Mouse (Mus musculus) hindbrain, embryonic 12.5 days (tissue): ENCODE results near the gene Chrm4. TPM values are rescaled to one million over a fixed set of nuclear protein-coding genes. Genes with fewer than 3 reads are reported as not detected.

Source experiments
- ATAC-seq: fragments of 200-750 bp; cut with Nextera tagmentation; 2 replicates; pipeline ENCODE4 v1.8.0; 2017; ENCODE audit warnings: moderate TSS enrichment; ENCODE audit not compliant: low FRiP score
- H3K27ac ChIP-seq: fragments of 300-500 bp; sonication (generic); 2 replicates; pipeline ENCODE4 v1.5.1; 2016; ENCODE audit warnings: mild to moderate bottlenecking
- H3K27me3 ChIP-seq: fragments of 300-500 bp; sonication (generic); 2 replicates; pipeline ENCODE4 v1.6.1; 2016; ENCODE audit warnings: mild to moderate bottlenecking
- H3K36me3 ChIP-seq: fragments of 300-500 bp; sonication (generic); 2 replicates; pipeline ENCODE4 v1.6.1; 2016; ENCODE audit warnings: mild to moderate bottlenecking
- H3K4me1 ChIP-seq: fragments of 300-500 bp; sonication (generic); 2 replicates; pipeline ENCODE4 v1.6.1; 2016
- H3K4me2 ChIP-seq: fragments of 300-500 bp; sonication (generic); replicated peaks from 2 replicates; pipeline ENCODE4 v1.6.1; 2016; ENCODE audit warnings: mild to moderate bottlenecking
- H3K4me3 ChIP-seq: fragments of 300-500 bp; sonication (generic); 2 replicates; pipeline ENCODE4 v1.5.1; 2016; ENCODE audit warnings: mild to moderate bottlenecking
- H3K9ac ChIP-seq: fragments of 300-500 bp; sonication (generic); 2 replicates; pipeline ENCODE4 v1.6.1; 2016; ENCODE audit warnings: mild to moderate bottlenecking, moderate library complexity
- H3K9me3 ChIP-seq: fragments of 300-500 bp; sonication (generic); replicated peaks from 2 replicates; pipeline ENCODE4 v1.6.1; 2016; ENCODE audit warnings: mild to moderate bottlenecking
- WGBS: fragments of 180-500 bp; shearing (Covaris S2); methylation state at CpG from one replicate; pipeline ENCODE4 v1.1.7; 2016; 5-methylcytosine and 5-hydroxymethylcytosine counted together
- polyA plus RNA-seq: library from polyadenylated mRNA; unstranded; fragments of >200 nt; fragmentation: Nextera tagmentation; extraction: Ambion mirVana; gene quantifications from 2 replicates; pipeline ENCODE4 v1.2.1, GENCODE M21; 2016

Gene Chrm4
- polyA plus RNA-seq, 1 experiment from 2014 or later: 0.77 TPM

DNA sequence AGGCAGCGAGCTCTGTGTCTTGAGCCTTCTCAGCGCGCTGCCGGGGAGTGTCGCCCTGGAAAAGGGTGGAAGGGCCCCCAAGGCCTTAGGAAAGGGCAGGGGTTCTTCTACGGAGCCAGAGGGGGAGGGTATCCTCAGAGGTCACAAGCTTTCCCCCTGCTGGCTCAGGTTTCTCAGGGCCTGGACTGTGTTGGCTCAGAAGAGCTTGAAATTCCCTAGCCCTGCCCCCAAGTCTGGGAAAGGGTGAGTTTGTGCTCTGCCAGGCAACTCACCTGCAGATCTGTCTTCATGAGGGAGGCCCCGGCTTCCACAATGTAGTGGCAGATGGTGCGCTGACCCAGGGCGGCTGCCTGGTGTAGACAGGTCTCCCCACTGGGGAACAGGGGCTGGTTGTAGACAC is 6.4 kb downstream of the Chrm4 start:
- H3K4me1 ChIP-seq: peaks cover 49% of the 10 kb centered on the region
- H3K9me3 ChIP-seq: no peaks in the 10 kb centered on the region
- H3K4me2 ChIP-seq: no peak overlapping the region
- no peak for ATAC-seq
- H3K4me3 ChIP-seq: no peak overlapping the region
- peak overlapping the region; percentile 95 for H3K27ac ChIP-seq
- 29% methylated on average over 9 of the region's 9 CpGs for WGBS
- H3K9ac ChIP-seq: peak overlapping the region; percentile 20; the same call in 1 of the 2 replicates
- H3K36me3 ChIP-seq: peaks cover 30% of the 10 kb centered on the region
- no peaks in the 10 kb centered on the region; the same call in 1 of the 2 replicates for H3K27me3 ChIP-seq

DNA sequence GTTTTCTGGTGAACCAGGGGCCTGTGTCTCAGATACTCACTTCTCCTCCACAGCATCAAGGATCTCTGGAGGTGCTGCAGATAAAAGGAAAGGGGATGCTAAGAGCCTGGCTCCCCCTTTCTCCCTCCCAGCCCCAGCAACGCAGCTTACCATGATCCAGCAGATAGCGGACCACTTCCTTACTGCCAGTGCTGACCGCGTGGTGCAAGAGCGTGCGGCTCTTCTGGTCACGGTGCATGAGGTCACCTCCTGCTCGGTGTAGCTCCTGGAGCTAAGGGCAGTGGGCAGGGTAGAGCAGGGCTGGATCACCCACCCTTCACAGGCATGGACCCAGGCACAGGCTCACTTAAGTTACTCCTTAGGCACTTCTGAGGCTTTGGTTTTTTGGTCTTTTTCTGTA is 7.0 kb downstream of the Chrm4 start:
- no peak overlapping the region for H3K27ac ChIP-seq
- H3K4me1 ChIP-seq: peaks cover 47% of the 10 kb centered on the region
- H3K36me3 ChIP-seq: peaks cover 33% of the 10 kb centered on the region
- H3K27me3 ChIP-seq: no peaks in the 10 kb centered on the region
- ATAC-seq: no peak
- no peak overlapping the region for H3K4me3 ChIP-seq
- H3K4me2 ChIP-seq: no peak overlapping the region
- no peaks in the 10 kb centered on the region for H3K9me3 ChIP-seq
- H3K9ac ChIP-seq: no peak overlapping the region
- 54% methylated on average over 8 of the region's 8 CpGs for WGBS

DNA sequence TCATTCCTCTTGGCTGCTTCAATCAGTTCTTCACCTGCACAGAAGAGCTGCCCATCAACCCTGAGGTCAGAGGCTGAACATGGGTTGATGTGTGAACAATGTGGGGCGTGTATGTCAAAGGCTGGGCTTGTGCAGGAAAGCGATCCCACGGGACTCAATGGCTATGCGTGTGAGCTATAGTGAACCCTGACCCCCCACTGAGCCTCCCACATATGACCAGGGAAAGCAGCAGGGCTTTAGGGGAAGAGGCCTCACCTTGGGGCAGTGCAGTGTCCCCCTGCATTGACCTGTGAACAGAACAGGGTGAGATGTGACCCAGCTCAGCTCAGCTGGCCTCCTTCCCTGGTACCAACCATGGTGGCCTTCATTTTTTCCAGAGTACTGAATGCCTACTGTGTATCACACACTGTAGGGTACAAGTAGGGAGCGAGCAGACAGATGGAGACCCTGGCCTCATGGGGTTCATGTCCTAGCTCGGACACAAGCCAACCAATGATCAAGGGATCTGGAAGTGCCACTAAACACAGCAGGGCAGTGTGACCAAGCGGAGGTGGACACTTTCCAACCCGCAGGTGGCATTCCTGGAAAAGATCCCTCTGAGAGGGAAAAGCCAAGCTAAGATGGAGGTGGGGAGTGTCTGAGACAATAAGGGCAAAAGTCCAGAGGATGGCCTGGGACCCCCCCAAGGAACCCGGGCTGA is 7.9 kb downstream of the Chrm4 start:
- Histone ChIP-seq H3K9ac (no peak overlapping the region), H3K4me2 (no peak overlapping the region), H3K27me3 (no peaks in the 10 kb centered on the region), H3K27ac (no peak overlapping the region), H3K4me1 (peaks cover 40% of the 10 kb centered on the region), H3K4me3 (no peak overlapping the region), H3K9me3 (no peaks in the 10 kb centered on the region), H3K36me3 (peaks cover 39% of the 10 kb centered on the region)
- WGBS: 89% methylated on average over 9 of the region's 9 CpGs
- ATAC-seq: no peak

DNA sequence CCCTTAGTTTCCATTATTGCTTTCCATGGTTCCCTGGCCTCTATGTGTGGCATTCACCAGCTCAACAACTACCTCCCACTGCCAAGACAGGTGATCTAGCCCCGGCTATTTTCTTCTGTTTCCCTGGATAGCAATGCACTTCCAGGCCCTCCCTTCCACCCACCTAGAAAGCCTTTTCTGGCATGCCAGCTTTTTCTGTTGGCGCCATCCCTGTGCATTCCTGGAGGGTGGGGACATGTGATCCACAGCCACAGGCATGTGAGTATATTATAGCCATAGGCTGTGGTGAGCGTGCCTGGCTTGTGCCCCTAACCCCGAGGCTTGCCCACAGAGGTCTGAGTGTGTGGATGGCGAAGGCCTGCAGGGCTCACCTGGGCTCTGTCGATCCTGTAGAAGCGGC is 9.1 kb downstream of the Chrm4 start:
- H3K27ac ChIP-seq: no peak overlapping the region
- no peak overlapping the region for H3K4me3 ChIP-seq
- peaks cover 34% of the 10 kb centered on the region for H3K4me1 ChIP-seq
- WGBS: 93% methylated on average over 7 of the region's 7 CpGs
- no peak overlapping the region for H3K9ac ChIP-seq
- no peak overlapping the region for H3K4me2 ChIP-seq
- no peaks in the 10 kb centered on the region for H3K27me3 ChIP-seq
- ATAC-seq: no peak
- H3K9me3 ChIP-seq: no peaks in the 10 kb centered on the region
- peaks cover 42% of the 10 kb centered on the region for H3K36me3 ChIP-seq

DNA sequence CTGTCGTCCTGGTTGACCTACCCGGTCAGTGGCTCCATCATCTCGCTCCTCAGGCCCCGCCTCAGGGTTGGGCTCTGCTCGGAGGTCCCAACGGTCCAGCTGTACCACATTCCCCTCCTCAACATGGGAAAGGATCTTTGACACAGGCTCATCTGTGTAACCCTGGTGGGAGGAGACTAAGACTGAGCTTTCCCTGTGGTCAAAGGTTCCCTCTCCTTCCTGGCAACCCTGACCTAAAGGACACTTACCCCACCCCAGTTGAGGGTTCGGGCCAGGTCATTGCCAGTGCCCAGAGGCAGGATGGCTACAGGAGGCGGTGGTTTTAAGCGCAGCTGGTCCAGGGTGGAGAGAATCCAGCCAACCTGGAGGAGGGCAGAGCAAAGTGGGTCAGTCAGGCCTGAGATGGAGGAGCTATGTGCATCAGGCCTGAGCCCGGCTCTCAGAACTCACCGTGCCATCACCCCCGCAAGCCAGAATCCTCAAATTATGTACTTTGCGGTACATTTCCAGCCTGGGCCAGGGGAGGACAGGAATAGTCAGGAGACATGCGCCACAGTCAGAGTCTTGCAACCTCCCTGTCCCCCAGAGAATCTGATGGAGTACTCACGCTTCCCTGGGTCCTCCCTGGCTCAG is 12.4 kb downstream of the Chrm4 start:
- no peaks in the 10 kb centered on the region for H3K27me3 ChIP-seq
- no peaks in the 10 kb centered on the region for H3K9me3 ChIP-seq
- no peak for ATAC-seq
- H3K4me2 ChIP-seq: no peak overlapping the region
- no peak overlapping the region for H3K4me3 ChIP-seq
- WGBS: 84% methylated on average over 15 of the region's 15 CpGs
- H3K36me3 ChIP-seq: peaks cover 42% of the 10 kb centered on the region
- H3K9ac ChIP-seq: no peak overlapping the region
- H3K27ac ChIP-seq: no peak overlapping the region
- peaks cover 9% of the 10 kb centered on the region for H3K4me1 ChIP-seq

DNA sequence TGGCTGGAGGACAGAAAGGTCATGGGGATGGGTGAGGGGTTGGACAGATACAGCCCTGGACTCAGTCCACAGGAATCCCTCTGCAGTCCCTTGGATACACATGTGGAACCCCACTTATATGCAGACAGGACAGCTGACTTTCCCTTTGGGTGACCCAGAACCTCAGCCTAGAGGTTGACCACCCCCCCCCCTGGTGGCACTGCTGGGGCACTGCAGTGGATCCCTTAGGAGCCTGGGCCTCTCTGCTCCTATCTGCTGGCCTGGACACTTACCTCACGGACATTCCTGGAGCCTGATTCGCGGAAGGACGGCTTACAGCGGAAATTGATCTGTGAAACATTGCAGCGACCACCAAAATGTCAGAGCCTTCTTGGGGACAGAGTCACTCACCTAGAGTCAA is 15.3 kb downstream of the Chrm4 start:
- Histone ChIP-seq H3K27me3 (no peaks in the 10 kb centered on the region), H3K4me1 (peaks cover 13% of the 10 kb centered on the region), H3K27ac (no peak overlapping the region), H3K9ac (no peak overlapping the region), H3K36me3 (peaks cover 25% of the 10 kb centered on the region), H3K4me2 (no peak overlapping the region), H3K9me3 (no peaks in the 10 kb centered on the region), H3K4me3 (no peak overlapping the region)
- ATAC-seq: no peak
- 74% methylated on average over 6 of the region's 6 CpGs for WGBS

DNA sequence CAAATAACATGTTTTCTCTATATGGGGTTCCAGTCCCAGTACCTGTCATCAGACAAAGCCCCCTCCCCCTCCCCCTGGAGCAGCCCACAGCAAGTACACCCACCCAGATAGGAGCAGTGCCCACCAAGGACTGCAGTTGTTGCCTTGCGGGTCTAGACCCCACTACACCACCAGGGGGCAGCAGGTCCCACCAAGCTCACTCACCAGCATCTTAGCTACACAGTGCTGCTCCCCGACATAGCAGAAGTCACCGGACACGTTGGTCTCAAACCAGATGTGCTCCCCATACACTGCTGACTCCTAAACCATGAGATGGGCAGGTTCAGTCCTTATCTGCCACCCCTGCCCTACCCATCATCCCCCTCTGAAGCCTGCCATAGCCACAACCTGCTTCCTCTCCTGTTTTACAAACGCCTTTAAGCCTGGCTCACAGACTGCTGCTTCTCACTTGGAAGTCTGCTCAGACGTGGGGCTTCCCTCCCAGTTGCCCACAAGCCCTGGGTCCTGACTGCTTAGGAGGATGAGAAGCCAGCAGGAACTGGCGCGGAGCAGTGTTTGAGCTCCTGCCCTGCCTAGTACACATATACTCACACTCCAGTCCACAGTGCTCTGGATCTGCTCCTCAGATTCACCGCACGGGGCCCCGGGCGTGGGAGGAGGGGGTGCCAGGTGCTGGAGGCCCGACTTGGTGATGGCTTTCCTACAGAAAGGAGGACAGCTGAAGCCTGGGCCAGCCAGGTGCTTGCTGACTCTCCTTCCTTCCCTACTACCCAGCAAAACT is 17.3 kb downstream of the Chrm4 start:
- no peaks in the 10 kb centered on the region for H3K9me3 ChIP-seq
- no peak overlapping the region for H3K4me2 ChIP-seq
- no peaks in the 10 kb centered on the region for H3K27me3 ChIP-seq
- no peak overlapping the region for H3K4me3 ChIP-seq
- H3K9ac ChIP-seq: no peak overlapping the region
- peaks cover 33% of the 10 kb centered on the region for H3K4me1 ChIP-seq
- WGBS: 50% methylated on average over 13 of the region's 13 CpGs
- ATAC-seq: peak; percentile 72
- no peak overlapping the region for H3K27ac ChIP-seq
- H3K36me3 ChIP-seq: peaks cover 6% of the 10 kb centered on the region

DNA sequence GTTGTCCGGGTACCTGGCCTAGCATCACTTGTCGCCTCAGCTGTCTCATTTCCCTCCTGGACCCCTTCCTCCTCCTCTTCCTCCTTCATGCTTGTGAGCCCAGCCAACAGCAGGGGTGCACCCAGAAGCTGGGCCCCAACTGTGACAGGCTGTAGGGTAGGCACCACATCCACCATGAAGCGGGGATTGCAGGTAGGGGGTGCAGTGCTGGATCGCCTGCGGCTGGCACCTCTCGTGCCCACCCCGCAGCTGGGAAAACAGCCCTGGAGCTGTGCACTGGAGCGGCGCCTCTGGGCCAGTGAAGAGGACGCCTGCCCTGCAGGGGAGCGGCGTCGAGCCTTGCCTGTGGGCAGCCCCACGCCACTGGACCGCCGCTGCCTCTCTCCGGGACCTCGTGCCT is 18.4 kb downstream of the Chrm4 start, which contains the start of gene Gm9821:
Gene Gm9821 (plus strand): TSS at position 221 of the 400 bp plus-strand sequence.
- H3K4me3 ChIP-seq: no peak within 1 kb of the TSS
- no peaks in the 10 kb centered on the region for H3K9me3 ChIP-seq
- no peak within 1 kb of the TSS for H3K27ac ChIP-seq
- no peak for ATAC-seq
- no peak within 1 kb of the TSS for H3K9ac ChIP-seq
- no peaks in the 10 kb centered on the region for H3K27me3 ChIP-seq
- WGBS: 83% methylated on average over 18 of the region's 18 CpGs
- no peak within 1 kb of the TSS for H3K4me2 ChIP-seq
- 0 out of 2 replicates have a peak, but pooled peaks cover 3% of the 10 kb centered on the region for H3K36me3 ChIP-seq
- peaks cover 45% of the 10 kb centered on the region for H3K4me1 ChIP-seq

DNA sequence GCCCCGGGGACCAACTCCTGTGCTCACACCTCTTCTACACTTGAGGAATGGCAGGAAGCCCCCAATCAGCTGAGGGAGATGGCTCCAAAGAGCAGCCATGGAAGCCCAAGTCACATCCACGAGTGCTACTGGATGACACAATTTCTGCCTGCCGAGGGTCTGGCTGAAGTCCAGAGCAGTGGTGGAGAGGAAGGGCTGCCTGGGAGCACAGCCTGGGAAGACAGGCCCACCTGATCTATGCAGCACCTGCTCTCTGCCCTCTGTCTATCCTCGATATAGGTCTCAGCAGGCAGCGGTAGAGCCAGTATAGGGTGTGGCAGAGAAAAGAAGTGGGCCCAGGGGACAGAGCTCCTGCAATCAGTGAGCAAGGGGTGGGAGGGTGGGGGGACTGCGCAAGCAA is 19.8 kb downstream of the Chrm4 start:
- Histone ChIP-seq H3K27ac (peak overlapping the region; percentile 30; the same call in 1 of the 2 replicates), H3K4me1 (peaks cover 49% of the 10 kb centered on the region), H3K36me3 (no peaks in the 10 kb centered on the region), H3K9me3 (no peaks in the 10 kb centered on the region), H3K9ac (no peak overlapping the region; the same call in 1 of the 2 replicates), H3K4me3 (no peak overlapping the region), H3K4me2 (no peak overlapping the region), H3K27me3 (no peaks in the 10 kb centered on the region)
- WGBS: 57% methylated on average over 6 of the region's 6 CpGs
- ATAC-seq: no peak

DNA sequence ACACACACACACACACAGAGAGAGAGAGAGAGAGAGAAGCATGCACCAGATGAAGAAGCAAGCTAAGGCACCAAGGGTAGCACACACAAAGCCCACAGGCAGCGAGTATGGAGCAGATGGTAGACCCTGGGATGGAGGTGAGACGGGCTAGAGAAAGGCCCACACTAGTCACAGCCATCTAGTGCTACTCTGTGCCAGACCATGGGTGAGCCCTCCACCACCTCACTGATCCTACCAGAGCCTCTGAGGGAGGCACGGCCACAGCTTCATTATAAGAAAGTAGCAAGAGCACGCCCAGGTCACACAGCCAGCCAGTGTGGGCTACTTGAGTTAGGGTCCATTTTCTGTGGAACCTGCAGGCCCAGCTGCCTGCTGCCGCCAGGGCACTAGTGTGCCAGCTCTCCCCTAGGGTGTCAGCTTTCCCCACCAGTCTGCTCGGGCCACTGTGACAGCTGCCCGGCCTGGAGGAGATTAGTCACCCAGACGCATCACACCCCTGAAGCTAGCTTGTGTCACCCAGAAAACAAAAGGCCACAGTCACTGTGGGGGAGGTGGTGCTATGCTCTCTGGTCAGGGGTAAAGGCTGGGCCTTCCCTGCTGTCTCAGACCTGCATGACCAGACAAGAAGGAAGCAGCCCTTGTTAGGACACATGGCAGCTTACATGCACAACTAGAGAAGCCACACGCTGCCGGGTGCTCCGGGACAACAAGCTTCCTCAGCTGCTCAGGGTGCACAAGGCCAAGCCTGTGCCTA is 20.5 kb downstream of the Chrm4 start:
- Histone ChIP-seq H3K27ac (peak overlapping the region; percentile 30), H3K9ac (no peak overlapping the region; the same call in 1 of the 2 replicates), H3K36me3 (no peaks in the 10 kb centered on the region), H3K4me3 (no peak overlapping the region), H3K27me3 (no peaks in the 10 kb centered on the region), H3K4me1 (peaks cover 49% of the 10 kb centered on the region), H3K4me2 (no peak overlapping the region), H3K9me3 (no peaks in the 10 kb centered on the region)
- ATAC-seq: no peak
- WGBS: 48% methylated on average over 11 of the region's 11 CpGs

DNA sequence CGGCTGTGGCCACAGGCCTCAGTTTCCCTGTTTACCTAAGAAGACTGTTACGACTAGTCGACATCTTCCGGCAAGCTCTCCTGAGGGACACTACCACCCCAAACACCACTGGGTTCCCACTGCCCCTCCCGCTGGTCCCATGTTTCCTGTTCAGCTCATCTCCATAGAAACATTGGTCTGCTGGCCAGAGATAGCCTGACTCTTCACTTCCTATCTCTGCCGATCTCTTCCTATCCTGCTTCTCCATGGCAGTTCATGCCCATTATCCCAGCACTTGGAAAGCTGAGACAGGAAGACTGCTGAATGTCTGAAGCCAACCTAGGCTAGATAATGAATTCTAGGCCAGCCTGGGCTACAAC is 21.1 kb downstream of the Chrm4 start:
- H3K4me3 ChIP-seq: no peak overlapping the region
- no peaks in the 10 kb centered on the region for H3K9me3 ChIP-seq
- H3K36me3 ChIP-seq: no peaks in the 10 kb centered on the region
- no peak overlapping the region for H3K4me2 ChIP-seq
- no peak for ATAC-seq
- no peak overlapping the region for H3K9ac ChIP-seq
- H3K27ac ChIP-seq: peak overlapping the region; percentile 30
- H3K27me3 ChIP-seq: no peaks in the 10 kb centered on the region
- H3K4me1 ChIP-seq: peaks cover 49% of the 10 kb centered on the region
- WGBS: 79% methylated on average over 6 of the region's 6 CpGs

DNA sequence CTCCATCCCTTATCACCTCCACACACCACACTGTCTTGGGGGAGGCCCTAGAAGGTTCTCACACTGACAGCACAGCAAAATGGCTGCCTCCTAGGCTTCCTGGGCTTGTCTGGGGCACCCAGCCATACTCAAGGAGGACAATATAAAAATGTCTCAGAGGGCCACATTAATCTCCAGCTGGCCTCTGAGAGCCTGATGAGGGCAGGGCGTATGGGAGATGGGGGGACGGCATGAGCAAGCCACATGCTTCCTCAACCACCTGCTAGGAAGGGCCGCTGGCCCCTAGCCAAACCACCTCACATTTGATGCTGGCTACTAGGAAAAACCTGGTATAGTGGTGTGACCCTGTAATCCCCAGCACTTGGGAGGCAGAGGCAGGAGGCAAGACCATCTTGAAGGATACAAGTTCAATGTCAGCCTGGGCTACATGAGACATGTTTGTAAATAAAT is 21.8 kb downstream of the Chrm4 start:
- H3K9ac ChIP-seq: no peak overlapping the region
- no peak overlapping the region for H3K4me3 ChIP-seq
- no peaks in the 10 kb centered on the region for H3K27me3 ChIP-seq
- no peaks in the 10 kb centered on the region for H3K36me3 ChIP-seq
- ATAC-seq: no peak
- H3K9me3 ChIP-seq: no peaks in the 10 kb centered on the region
- whole genome bisulfite sequencing: 66% methylated on average over 3 of the region's 3 CpGs
- peaks cover 53% of the 10 kb centered on the region for H3K4me1 ChIP-seq
- H3K27ac ChIP-seq: no peak overlapping the region
- H3K4me2 ChIP-seq: no peak overlapping the region
